Mouse (Mus musculus) heart, embryonic 10.5 days (tissue): ENCODE results near the gene Cfap77. TPM values are rescaled to one million over a fixed set of nuclear protein-coding genes. Genes with fewer than 3 reads are reported as not detected.

Experiments
- DNase-seq: peaks from one replicate; pipeline ENCODE4 v3.0.0-alpha.2; 2017; ENCODE audit warnings: low spot score
- H3K27ac ChIP-seq: fragments of 300-500 bp; sonication (generic); 2 replicates; pipeline ENCODE4 v1.5.1; 2016; ENCODE audit warnings: mild to moderate bottlenecking
- H3K27me3 ChIP-seq: fragments of 300-500 bp; sonication (generic); 2 replicates; pipeline ENCODE4 v1.6.1; 2016; ENCODE audit warnings: mild to moderate bottlenecking; ENCODE audit not compliant: poor library complexity, insufficient read depth, severe bottlenecking
- H3K36me3 ChIP-seq: fragments of 300-500 bp; sonication (generic); 2 replicates; pipeline ENCODE4 v1.6.1; 2016; ENCODE audit warnings: mild to moderate bottlenecking, moderate library complexity
- H3K4me1 ChIP-seq: fragments of 300-500 bp; sonication (generic); 2 replicates; pipeline ENCODE4 v1.6.1; 2016; ENCODE audit warnings: mild to moderate bottlenecking
- H3K4me3 ChIP-seq: fragments of 300-500 bp; sonication (generic); 2 replicates; pipeline ENCODE4 v1.5.1; 2016; ENCODE audit warnings: mild to moderate bottlenecking, moderate library complexity
- H3K9me3 ChIP-seq: fragments of 300-500 bp; sonication (generic); 2 replicates; pipeline ENCODE4 v1.6.1; 2016; ENCODE audit warnings: mild to moderate bottlenecking, moderate library complexity
- WGBS: fragments of 180-500 bp; shearing (Covaris S2); methylation state at CpG from one replicate; pipeline ENCODE4 v1.1.7; 2016; 5-methylcytosine and 5-hydroxymethylcytosine counted together
- polyA plus RNA-seq: library from polyadenylated mRNA; unstranded; fragments of >200 nt; fragmentation: Nextera tagmentation; extraction: Ambion mirVana; gene quantifications from 2 replicates; pipeline ENCODE4 v1.2.1, GENCODE M21; 2016

Gene Cfap77
- polyA plus RNA-seq, 1 experiment from 2014 or later, result 0.13 TPM

DNA sequence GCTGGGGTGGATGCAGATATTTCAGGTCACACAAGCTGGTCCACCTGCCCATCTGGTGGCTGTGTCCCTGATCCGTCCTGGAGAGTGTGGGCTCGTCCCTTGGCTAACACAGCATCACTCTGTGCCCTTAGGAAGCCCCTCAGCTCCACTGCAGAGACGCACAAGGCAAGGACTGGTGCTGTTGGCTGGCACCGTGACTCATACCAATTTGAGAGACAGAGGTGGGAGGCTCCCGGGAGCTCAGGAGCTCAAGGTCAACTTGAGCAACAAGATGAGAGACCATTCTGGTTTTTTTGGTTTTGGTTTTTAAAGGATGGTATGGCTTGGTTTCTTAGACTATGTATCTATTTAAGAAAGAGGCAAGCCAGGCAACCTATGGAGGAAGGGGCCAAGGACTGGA lies 42.3 kb downstream of the Cfap77 start:
- Histone ChIP-seq H3K9me3 (no peaks in the 10 kb centered on the region), H3K4me1 (peaks cover 26% of the 10 kb centered on the region), H3K4me3 (no peak overlapping the region), H3K36me3 (no peaks in the 10 kb centered on the region), H3K27ac (no peak overlapping the region), H3K27me3 (peaks cover 33% of the 10 kb centered on the region; the same call in 1 of the 2 replicates)
- 69% methylated on average over 5 of the region's 5 CpGs for WGBS
- DNase-seq, result no peak

DNA sequence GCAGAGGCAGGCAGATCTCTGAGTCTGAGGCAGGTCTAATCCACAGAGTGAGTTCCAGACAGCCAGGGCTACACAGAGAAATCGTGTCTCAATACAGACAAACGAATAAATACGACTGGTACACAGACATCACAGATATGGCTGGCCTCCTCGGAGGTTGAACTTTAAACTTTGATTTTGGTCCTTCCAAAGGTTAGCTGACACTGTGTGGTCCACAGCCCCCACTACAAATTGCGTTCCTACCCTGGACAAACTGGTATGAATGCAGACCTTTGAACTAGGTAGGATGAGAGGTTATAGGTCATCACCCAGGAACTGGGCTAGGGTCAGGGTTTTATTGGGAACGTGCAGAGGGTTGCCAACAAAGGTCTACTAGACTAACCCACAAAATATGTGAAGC lies 47.2 kb downstream of the Cfap77 start:
- WGBS, result 77% methylated on average over 6 of the region's 6 CpGs
- Histone ChIP-seq H3K27me3 (peaks cover 53% of the 10 kb centered on the region), H3K27ac (no peak overlapping the region), H3K4me1 (peaks cover 18% of the 10 kb centered on the region), H3K4me3 (no peak overlapping the region), H3K9me3 (no peaks in the 10 kb centered on the region), H3K36me3 (no peaks in the 10 kb centered on the region)
- DNase-seq, result no peak

DNA sequence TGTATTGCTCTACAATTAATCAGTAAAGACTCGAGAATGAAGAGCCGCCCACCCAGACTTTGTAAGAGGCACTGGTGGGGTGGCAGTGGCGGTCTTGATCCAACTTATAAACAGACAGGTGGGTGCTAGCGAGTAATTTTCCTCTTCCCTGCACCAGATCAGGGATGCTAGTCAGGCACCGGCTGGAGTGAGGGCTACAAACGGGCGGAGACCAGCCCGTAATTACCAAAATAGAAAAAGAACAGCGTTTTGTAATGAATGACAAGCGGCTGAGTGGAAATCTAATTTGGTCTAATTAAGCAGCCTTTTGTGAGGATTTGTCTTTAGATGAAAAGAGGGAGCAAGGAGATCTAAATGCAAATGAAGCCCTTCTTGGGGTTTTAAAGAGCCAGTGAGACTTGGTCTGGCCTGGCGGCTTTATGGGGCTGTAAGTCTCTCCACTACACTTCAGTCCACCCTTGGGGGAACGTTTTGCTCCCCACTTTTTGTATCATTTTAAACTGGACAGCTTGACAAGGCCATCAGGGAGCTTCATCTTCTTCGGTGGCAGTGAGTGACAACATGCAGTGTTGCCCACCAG lies 48.3 kb downstream of the Cfap77 start:
- Histone ChIP-seq H3K4me3 (no peak overlapping the region), H3K27ac (no peak overlapping the region), H3K4me1 (peaks cover 18% of the 10 kb centered on the region), H3K36me3 (no peaks in the 10 kb centered on the region), H3K27me3 (peaks cover 57% of the 10 kb centered on the region), H3K9me3 (no peaks in the 10 kb centered on the region)
- WGBS, result 75% methylated on average over 13 of the region's 13 CpGs
- no peak for DNase-seq

GRCm38 (mm10) chr2:29004037-29004436 lies 50.8 kb downstream of the Cfap77 start:
- Histone ChIP-seq H3K27ac (no peak overlapping the region), H3K27me3 (peaks cover 56% of the 10 kb centered on the region), H3K4me3 (no peak overlapping the region), H3K9me3 (no peaks in the 10 kb centered on the region), H3K36me3 (no peaks in the 10 kb centered on the region), H3K4me1 (no peaks in the 10 kb centered on the region; the same call in 1 of the 2 replicates)
- no peak for DNase-seq
- WGBS, result 59% methylated on average over 9 of the region's 9 CpGs

DNA sequence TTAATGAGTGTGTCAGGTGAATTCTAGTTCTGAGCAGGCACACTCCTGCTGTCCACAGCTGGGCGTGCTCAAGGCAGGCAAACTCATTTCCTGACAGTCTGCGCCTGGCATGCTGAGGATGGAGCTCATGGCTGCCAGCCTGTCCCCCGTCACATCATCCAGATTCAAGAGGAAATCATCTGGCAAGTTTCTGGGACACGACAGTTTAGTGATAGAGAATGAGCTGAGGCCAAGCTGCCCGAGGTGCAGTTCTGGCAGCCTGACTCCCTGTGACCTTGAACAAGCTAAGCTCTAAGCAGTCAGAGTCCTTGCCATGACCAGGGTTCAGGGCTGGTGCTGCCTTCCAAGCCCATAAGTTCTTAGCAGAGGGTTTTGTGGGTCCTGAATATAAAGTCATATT lies 56.6 kb downstream of the Cfap77 start:
- H3K27ac ChIP-seq, result no peak overlapping the region
- peaks cover 20% of the 10 kb centered on the region for H3K27me3 ChIP-seq
- no peak for DNase-seq
- H3K4me3 ChIP-seq, result no peak overlapping the region
- peaks cover 7% of the 10 kb centered on the region for H3K4me1 ChIP-seq
- WGBS, result 37% methylated on average over 5 of the region's 5 CpGs
- H3K9me3 ChIP-seq, result no peaks in the 10 kb centered on the region
- H3K36me3 ChIP-seq, result no peaks in the 10 kb centered on the region

- no peak for DNase-seq
- H3K4me3 ChIP-seq, result no peak overlapping the region
- no peak overlapping the region for H3K27ac ChIP-seq
- peaks cover 26% of the 10 kb centered on the region for H3K27me3 ChIP-seq
- peaks cover 7% of the 10 kb centered on the region for H3K4me1 ChIP-seq
- no peaks in the 10 kb centered on the region for H3K36me3 ChIP-seq
- no peaks in the 10 kb centered on the region for H3K9me3 ChIP-seq
- 72% methylated on average over 14 of the region's 14 CpGs for WGBS
Measured at GRCm38 (mm10) chr2:28997161-28997834, 57.6 kb downstream of the Cfap77 start.

- Histone ChIP-seq H3K27ac (no peak overlapping the region), H3K36me3 (no peaks in the 10 kb centered on the region), H3K4me3 (no peak overlapping the region), H3K9me3 (no peaks in the 10 kb centered on the region), H3K27me3 (peaks cover 19% of the 10 kb centered on the region), H3K4me1 (peaks cover 7% of the 10 kb centered on the region)
- WGBS, result 54% methylated on average over 4 of the region's 4 CpGs
- DNase-seq, result no peak
Measured at GRCm38 (mm10) chr2:28995436-28995835, 59.4 kb downstream of the Cfap77 start.

DNA sequence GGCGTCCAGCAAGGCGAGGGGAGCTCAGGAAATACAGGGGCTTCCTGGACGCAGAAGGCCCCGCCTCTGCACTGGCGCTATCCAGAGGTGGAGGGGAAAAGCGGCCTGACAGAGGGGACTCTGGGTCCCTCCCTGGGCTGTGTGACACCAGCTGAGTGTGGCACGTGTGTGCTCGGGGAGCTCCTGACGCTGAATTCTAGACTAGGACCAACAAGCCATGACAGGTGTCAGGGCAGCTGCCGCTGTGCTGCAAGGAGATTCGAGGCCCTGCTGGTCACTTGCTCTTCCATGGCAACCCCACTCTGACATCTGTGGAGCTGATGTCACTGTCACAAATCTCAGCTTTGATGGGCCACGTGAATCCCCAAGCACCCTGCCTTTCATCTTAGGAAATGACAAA lies 60.9 kb downstream of the Cfap77 start:
- 75% methylated on average over 12 of the region's 12 CpGs for WGBS
- H3K27me3 ChIP-seq, result 0 out of 2 replicates have a peak, but pooled peaks cover 6% of the 10 kb centered on the region
- H3K4me1 ChIP-seq, result peaks cover 7% of the 10 kb centered on the region
- H3K36me3 ChIP-seq, result no peaks in the 10 kb centered on the region
- H3K4me3 ChIP-seq, result no peak overlapping the region
- no peaks in the 10 kb centered on the region for H3K9me3 ChIP-seq
- no peak for DNase-seq
- no peak overlapping the region for H3K27ac ChIP-seq

DNA sequence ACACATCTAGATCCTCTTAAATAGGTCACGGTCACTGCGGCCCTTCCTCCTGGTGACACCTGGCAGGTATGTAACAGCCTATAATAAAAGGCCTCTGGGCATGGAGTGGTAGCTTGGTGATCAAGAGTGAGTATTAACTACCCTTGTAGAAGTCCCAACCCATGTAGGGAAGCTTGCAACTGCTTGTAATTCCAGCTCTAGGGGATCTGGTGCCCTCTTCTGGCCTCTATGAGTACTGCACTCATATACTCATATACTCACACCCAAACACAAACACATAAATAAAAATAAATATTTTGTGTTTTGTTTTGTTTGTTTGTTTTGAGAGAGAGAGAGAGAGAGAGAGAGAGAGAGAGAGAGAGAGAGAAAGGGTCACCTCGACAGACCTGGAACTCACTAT lies 66.1 kb downstream of the Cfap77 start:
- WGBS, result 93% methylated on average over 3 of the region's 3 CpGs
- Histone ChIP-seq H3K36me3 (no peaks in the 10 kb centered on the region), H3K4me3 (no peak overlapping the region), H3K27me3 (peaks cover 18% of the 10 kb centered on the region; the same call in 1 of the 2 replicates), H3K9me3 (no peaks in the 10 kb centered on the region), H3K27ac (no peak overlapping the region), H3K4me1 (no peaks in the 10 kb centered on the region; the same call in 1 of the 2 replicates)
- DNase-seq, result no peak

GRCm38 (mm10) chr2:28980080-28980910 lies 74.6 kb downstream of the Cfap77 start:
- WGBS, result 77% methylated on average over 20 of the region's 20 CpGs
- DNase-seq, result no peak

DNA sequence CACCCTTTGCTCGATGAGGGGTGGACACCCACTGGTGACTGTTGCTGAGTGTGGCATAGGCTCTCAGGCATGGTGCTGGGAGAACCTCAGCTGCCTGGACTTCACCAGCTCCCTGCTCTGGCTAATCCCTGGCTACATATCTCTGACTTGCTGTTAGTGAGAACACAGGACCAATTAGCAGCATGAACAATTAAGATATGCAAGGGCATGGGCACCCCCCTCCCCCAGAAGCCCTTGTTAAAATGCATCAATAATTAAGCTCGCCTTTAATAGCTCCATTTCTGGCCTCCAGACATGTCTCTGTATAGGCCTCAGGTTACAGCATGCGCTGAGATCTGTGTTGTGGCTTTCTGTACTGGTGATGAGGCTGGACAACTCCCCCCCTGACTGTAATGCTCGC lies 76.4 kb downstream of the Cfap77 start:
- peaks cover 58% of the 10 kb centered on the region for H3K27me3 ChIP-seq
- H3K4me1 ChIP-seq, result peaks cover 25% of the 10 kb centered on the region
- DNase-seq, result no peak
- H3K27ac ChIP-seq, result no peak overlapping the region
- H3K36me3 ChIP-seq, result no peaks in the 10 kb centered on the region
- no peak overlapping the region for H3K4me3 ChIP-seq
- no peaks in the 10 kb centered on the region for H3K9me3 ChIP-seq
- 67% methylated on average over 4 of the region's 4 CpGs for WGBS

More at GRCm38 (mm10) chr2:28980080-28980910, 74.6 kb downstream of the Cfap77 start:
- Histone ChIP-seq H3K4me3 (no peak overlapping the region), H3K36me3 (no peaks in the 10 kb centered on the region), H3K4me1 (peaks cover 6% of the 10 kb centered on the region), H3K27ac (no peak overlapping the region), H3K27me3 (peaks cover 52% of the 10 kb centered on the region), H3K9me3 (no peaks in the 10 kb centered on the region)

DNA sequence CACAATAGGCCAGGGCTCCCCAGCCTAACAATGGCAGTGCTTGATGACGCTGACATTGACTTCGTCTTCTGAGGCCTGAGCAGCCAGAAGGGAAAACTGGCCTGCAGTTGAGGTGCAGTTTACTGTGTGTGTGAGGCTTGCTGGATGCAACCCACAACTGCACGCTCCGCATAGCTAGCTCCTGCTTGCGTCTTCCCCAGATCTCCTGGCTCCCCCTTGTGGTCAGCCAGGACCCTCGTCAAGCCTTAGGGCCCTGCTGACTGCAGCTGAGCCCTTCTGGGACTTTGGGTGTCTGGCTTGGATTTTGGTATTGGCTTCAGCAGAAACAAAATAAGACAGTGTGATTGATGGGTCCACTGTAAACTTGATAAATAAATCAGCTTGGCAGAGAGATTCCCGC lies 78.2 kb downstream of the Cfap77 start:
- Histone ChIP-seq H3K27me3 (peaks cover 73% of the 10 kb centered on the region), H3K27ac (no peak overlapping the region), H3K9me3 (no peaks in the 10 kb centered on the region), H3K36me3 (no peaks in the 10 kb centered on the region), H3K4me3 (no peak overlapping the region), H3K4me1 (peaks cover 26% of the 10 kb centered on the region)
- DNase-seq, result peak; percentile 82
- WGBS, result 10% methylated on average over 7 of the region's 7 CpGs

DNA sequence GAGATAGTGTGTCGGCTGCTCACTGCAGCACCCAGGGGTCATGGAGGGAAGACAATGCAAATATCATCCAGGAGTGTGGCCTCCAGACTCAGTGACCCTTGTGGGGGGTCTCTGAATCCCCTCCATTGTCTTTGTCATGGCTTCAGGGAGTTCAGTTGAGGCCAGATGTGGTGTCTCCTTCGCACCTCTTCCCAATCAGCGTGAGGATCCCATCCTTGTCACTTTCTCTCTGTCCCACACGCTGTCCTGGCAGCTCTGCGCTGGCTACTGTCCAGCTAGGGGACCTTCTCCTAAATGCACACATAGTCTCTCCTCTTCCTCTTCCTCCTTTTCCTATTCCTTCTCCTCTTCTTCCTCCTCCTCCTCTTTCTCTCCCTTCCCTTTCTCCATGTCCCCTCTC lies 79.3 kb downstream of the Cfap77 start:
- Histone ChIP-seq H3K27ac (no peak overlapping the region), H3K4me3 (no peak overlapping the region), H3K4me1 (peaks cover 26% of the 10 kb centered on the region), H3K9me3 (no peaks in the 10 kb centered on the region), H3K36me3 (no peaks in the 10 kb centered on the region), H3K27me3 (peaks cover 83% of the 10 kb centered on the region)
- DNase-seq, result no peak
- WGBS, result 62% methylated on average over 5 of the region's 5 CpGs
